Mouse (Mus musculus) hindbrain, postnatal 0 days (tissue): ENCODE data around the gene Gdap2. TPM values are rescaled to one million over a fixed set of nuclear protein-coding genes. Genes with fewer than 3 reads are reported as not detected.

Experiments used
- ATAC-seq: fragments of 200-750 bp; cut with Nextera tagmentation; 2 replicates; pipeline ENCODE4 v1.8.0; 2017; ENCODE audit warnings: mild to moderate bottlenecking, moderate TSS enrichment, moderate library complexity
- DNase-seq: peaks from one replicate; pipeline ENCODE4 v3.0.0-alpha.2; 2015; ENCODE audit warnings: low spot score
- H3K27ac ChIP-seq: fragments of 300-500 bp; sonication (generic); 2 replicates; pipeline ENCODE4 v1.5.1; 2014; ENCODE audit warnings: mild to moderate bottlenecking
- H3K27me3 ChIP-seq: fragments of 300-500 bp; sonication (generic); 2 replicates; pipeline ENCODE4 v1.6.1; 2014; ENCODE audit warnings: low read length, mixed read lengths; ENCODE audit not compliant: insufficient read depth
- H3K36me3 ChIP-seq: fragments of 300-500 bp; sonication (generic); 2 replicates; pipeline ENCODE4 v1.6.1; 2014; ENCODE audit warnings: low read length, mixed read lengths; ENCODE audit not compliant: insufficient read depth
- H3K4me1 ChIP-seq: fragments of 300-500 bp; sonication (generic); 2 replicates; pipeline ENCODE4 v1.6.1; 2014; ENCODE audit warnings: antibody characterized with exemption, low read length, mixed read lengths; ENCODE audit not compliant: insufficient read depth
- H3K4me2 ChIP-seq: fragments of 300-500 bp; sonication (generic); 2 replicates; pipeline ENCODE4 v1.6.1; 2014; ENCODE audit warnings: low read depth, mild to moderate bottlenecking, low read length, moderate library complexity, mixed read lengths
- H3K4me3 ChIP-seq: fragments of 300-500 bp; sonication (generic); 2 replicates; pipeline ENCODE4 v1.5.1; 2014; ENCODE audit warnings: low read length
- H3K9ac ChIP-seq: fragments of 300-500 bp; sonication (generic); replicated peaks from 2 replicates; pipeline ENCODE4 v1.6.1; 2014; ENCODE audit warnings: mild to moderate bottlenecking, low read length, moderate library complexity, mixed read lengths
- H3K9me3 ChIP-seq: fragments of 300-500 bp; sonication (generic); 2 replicates; pipeline ENCODE4 v1.6.1; 2016; ENCODE audit warnings: low read length, mixed read lengths
- CTCF ChIP-seq: IDR thresholded peaks from 2 replicates; pipeline ENCODE4 v1.5.1; 2016; ENCODE audit warnings: antibody characterized with exemption, control low read depth, low read depth
- WGBS: fragments of 180-500 bp; shearing (Covaris S2); extraction: QIAGEN DNeasy Blood & Tissue Kit; methylation state at CpG from one replicate; pipeline ENCODE4 v1.1.7; 2014; 5-methylcytosine and 5-hydroxymethylcytosine counted together
- polyA plus RNA-seq: library from polyadenylated mRNA; unstranded; fragments of >200 nt; fragmentation: Nextera tagmentation; extraction: Ambion mirVana; gene quantifications from 2 replicates; pipeline ENCODE4 v1.2.1, GENCODE M21; 2015
- total RNA-seq: library from RNA; depleted of rRNA; stranded (reverse); fragments of >200 nt; gene quantifications from 2 replicates; pipeline ENCODE4 v1.2.3, GENCODE M21; 2014

The Gdap2 gene
- total and polyA plus RNA-seq, 2 experiments from 2014 or later, result 28.2 to 36.4 TPM

- no peak overlapping the region for H3K27ac ChIP-seq
- TF ChIP-seq CTCF, result no peak
- peaks cover 40% of the 10 kb centered on the region for H3K36me3 ChIP-seq
- no peaks in the 10 kb centered on the region for H3K27me3 ChIP-seq
- H3K4me1 ChIP-seq, result no peaks in the 10 kb centered on the region
- H3K9ac ChIP-seq, result no peak overlapping the region
- WGBS, result 86% methylated on average over 7 of the region's 7 CpGs
- H3K4me3 ChIP-seq, result no peak overlapping the region
- no peak for DNase-seq
- H3K9me3 ChIP-seq, result no peaks in the 10 kb centered on the region
- H3K4me2 ChIP-seq, result no peak overlapping the region
- no peak for ATAC-seq
Measured at GRCm38 (mm10) chr3:100201554-100201953, 39.4 kb downstream of the Gdap2 start.

- H3K27ac ChIP-seq, result no peak overlapping the region
- H3K4me3 ChIP-seq, result no peak overlapping the region
- ATAC-seq, result no peak
- TF ChIP-seq CTCF, result no peak
- H3K9ac ChIP-seq, result no peak overlapping the region
- no peak overlapping the region for H3K4me2 ChIP-seq
- no peaks in the 10 kb centered on the region for H3K27me3 ChIP-seq
- no peak for DNase-seq
- WGBS, result 72% methylated on average over 1 of the region's 1 CpGs
- no peaks in the 10 kb centered on the region for H3K9me3 ChIP-seq
- peaks cover 30% of the 10 kb centered on the region for H3K36me3 ChIP-seq
- no peaks in the 10 kb centered on the region for H3K4me1 ChIP-seq
Measured at GRCm38 (mm10) chr3:100206973-100207372, 44.8 kb downstream of the Gdap2 start.

- H3K4me3 ChIP-seq, result no peak overlapping the region
- H3K27me3 ChIP-seq, result no peaks in the 10 kb centered on the region
- no peaks in the 10 kb centered on the region for H3K36me3 ChIP-seq
- no peaks in the 10 kb centered on the region for H3K9me3 ChIP-seq
- TF ChIP-seq CTCF, result no peak
- H3K9ac ChIP-seq, result no peak overlapping the region
- no peak overlapping the region for H3K4me2 ChIP-seq
- DNase-seq (no peak), ATAC-seq (no peak)
- no peaks in the 10 kb centered on the region for H3K4me1 ChIP-seq
- WGBS, result 91% methylated on average over 5 of the region's 5 CpGs
- no peak overlapping the region for H3K27ac ChIP-seq
Measured at GRCm38 (mm10) chr3:100215469-100215868, 53.3 kb downstream of the Gdap2 start.

GRCm38 (mm10) chr3:100225326-100225959 is 63.3 kb downstream of the Gdap2 start:
- no peaks in the 10 kb centered on the region for H3K9me3 ChIP-seq
- no peak for ATAC-seq
- no peak overlapping the region for H3K4me2 ChIP-seq
- no peak overlapping the region for H3K9ac ChIP-seq
- no peak overlapping the region for H3K27ac ChIP-seq
- no peaks in the 10 kb centered on the region for H3K27me3 ChIP-seq
- H3K4me3 ChIP-seq, result no peak overlapping the region
- no peak for DNase-seq
- H3K36me3 ChIP-seq, result no peaks in the 10 kb centered on the region
- 88% methylated on average over 12 of the region's 12 CpGs for WGBS
- no peaks in the 10 kb centered on the region for H3K4me1 ChIP-seq
- no peak for TF ChIP-seq CTCF

- no peak overlapping the region for H3K4me3 ChIP-seq
- ATAC-seq (no peak), DNase-seq (no peak)
- no peaks in the 10 kb centered on the region for H3K36me3 ChIP-seq
- TF ChIP-seq CTCF, result no peak
- 63% methylated on average over 1 of the region's 1 CpGs for WGBS
- no peak overlapping the region for H3K27ac ChIP-seq
- no peak overlapping the region for H3K4me2 ChIP-seq
- no peaks in the 10 kb centered on the region for H3K9me3 ChIP-seq
- H3K27me3 ChIP-seq, result no peaks in the 10 kb centered on the region
- H3K4me1 ChIP-seq, result no peaks in the 10 kb centered on the region
- no peak overlapping the region for H3K9ac ChIP-seq
Measured at GRCm38 (mm10) chr3:100227509-100227908, 65.3 kb downstream of the Gdap2 start.

- DNase-seq (no peak), ATAC-seq (no peak)
- no peak overlapping the region for H3K9ac ChIP-seq
- H3K4me3 ChIP-seq, result no peak overlapping the region
- H3K4me1 ChIP-seq, result no peaks in the 10 kb centered on the region
- H3K27me3 ChIP-seq, result no peaks in the 10 kb centered on the region
- 76% methylated on average over 3 of the region's 3 CpGs for WGBS
- H3K9me3 ChIP-seq, result no peaks in the 10 kb centered on the region
- H3K27ac ChIP-seq, result no peak overlapping the region
- no peaks in the 10 kb centered on the region for H3K36me3 ChIP-seq
- no peak overlapping the region for H3K4me2 ChIP-seq
- TF ChIP-seq CTCF, result no peak
Measured at GRCm38 (mm10) chr3:100228981-100229380, 66.8 kb downstream of the Gdap2 start.

GRCm38 (mm10) chr3:100236725-100237436 is 74.7 kb downstream of the Gdap2 start:
- ATAC-seq, result no peak
- Histone ChIP-seq H3K4me2 (no peak overlapping the region), H3K4me3 (no peak overlapping the region), H3K4me1 (no peaks in the 10 kb centered on the region), H3K27me3 (no peaks in the 10 kb centered on the region), H3K36me3 (no peaks in the 10 kb centered on the region), H3K9me3 (no peaks in the 10 kb centered on the region), H3K9ac (no peak overlapping the region), H3K27ac (no peak overlapping the region)
- no peak for TF ChIP-seq CTCF
- DNase-seq, result no peak
